Mouse (Mus musculus): Measurements from ENCODE around the gene H2-Ke6. TPM values are rescaled to one million over a fixed set of nuclear protein-coding genes. Genes with fewer than 3 reads are reported as not detected.

H2-Ke6 gene
- polyA plus RNA-seq, 1 experiment from 2014 or later = 48.0 TPM

MicroRNA genes within 50 kb of the gene (microRNA counts, 519-probe panel; counts per million panel counts)
- microRNA mmu-miR-219 = not detected

Small RNA genes lying within 50 kb of the gene (microRNA-seq; reads per million reads assigned to microRNA genes)
- gene Mir219a-1 = 0.71 reads per million
- not detected for gene Mir219c

Other genes with a start within 250 kb of the H2-Ke6 start
- 6.9 and 7.5 TPM in 2 replicates for gene Angptl4, start 246.2 kb downstream of the H2-Ke6 start, polyA plus RNA-seq (2016; fragmentation: Nextera tagmentation; extraction: Ambion mirVana)
- gene Kank3, start 217.5 kb downstream of the H2-Ke6 start, polyA plus RNA-seq (2016; fragmentation: Nextera tagmentation; extraction: Ambion mirVana) = 39.0 and 43.9 TPM in 2 replicates
- gene Rps28, start 203.5 kb downstream of the H2-Ke6 start, polyA plus RNA-seq (2016; fragmentation: Nextera tagmentation; extraction: Ambion mirVana) = 570 and 574 TPM in 2 replicates
- gene Ndufa7, start 203.5 kb downstream of the H2-Ke6 start, polyA plus RNA-seq (2016; fragmentation: Nextera tagmentation; extraction: Ambion mirVana) = 431 and 466 TPM in 2 replicates
- gene Cd320, start 185.0 kb downstream of the H2-Ke6 start, polyA plus RNA-seq (2016; fragmentation: Nextera tagmentation; extraction: Ambion mirVana) = 41.5 and 43.8 TPM in 2 replicates
- not detected in 2 replicates for gene Gm7029, start 154.2 kb downstream of the H2-Ke6 start, polyA plus RNA-seq (2016; fragmentation: Nextera tagmentation; extraction: Ambion mirVana)
- gene Kifc1, start 137.4 kb downstream of the H2-Ke6 start, polyA plus RNA-seq (2016; fragmentation: Nextera tagmentation; extraction: Ambion mirVana) = 3.5 and 5.5 TPM in 2 replicates
- gene Platr17, start 122.9 kb downstream of the H2-Ke6 start, polyA plus RNA-seq (2016; fragmentation: Nextera tagmentation; extraction: Ambion mirVana) = 0.24 and 0.29 TPM in 2 replicates
- gene Daxx, start 118.6 kb downstream of the H2-Ke6 start, polyA plus RNA-seq (2016; fragmentation: Nextera tagmentation; extraction: Ambion mirVana) = 36.8 and 39.0 TPM in 2 replicates
- gene Tapbp, start 112.2 kb downstream of the H2-Ke6 start, polyA plus RNA-seq (2016; fragmentation: Nextera tagmentation; extraction: Ambion mirVana) = 29.4 and 32.5 TPM in 2 replicates
- gene Zbtb22, start 112.2 kb downstream of the H2-Ke6 start, polyA plus RNA-seq (2016; fragmentation: Nextera tagmentation; extraction: Ambion mirVana) = 17.0 and 17.7 TPM in 2 replicates
- 46.3 and 48.4 TPM in 2 replicates for gene Rgl2, start 98.5 kb downstream of the H2-Ke6 start, polyA plus RNA-seq (2016; fragmentation: Nextera tagmentation; extraction: Ambion mirVana)
- gene Pfdn6, start 87.7 kb downstream of the H2-Ke6 start, polyA plus RNA-seq (2016; fragmentation: Nextera tagmentation; extraction: Ambion mirVana) = 127 and 129 TPM in 2 replicates
- gene Wdr46, start 87.4 kb downstream of the H2-Ke6 start, polyA plus RNA-seq (2016; fragmentation: Nextera tagmentation; extraction: Ambion mirVana) = 25.3 and 26.5 TPM in 2 replicates
- gene B3galt4, start 76.6 kb downstream of the H2-Ke6 start, polyA plus RNA-seq (2016; fragmentation: Nextera tagmentation; extraction: Ambion mirVana) = 7.2 and 7.4 TPM in 2 replicates
- 43.0 and 43.9 TPM in 2 replicates for gene Vps52, start 72.2 kb downstream of the H2-Ke6 start, polyA plus RNA-seq (2016; fragmentation: Nextera tagmentation; extraction: Ambion mirVana)
- 850 and 856 TPM in 2 replicates for gene Rps18, start 72.1 kb downstream of the H2-Ke6 start, polyA plus RNA-seq (2016; fragmentation: Nextera tagmentation; extraction: Ambion mirVana)
- 16.1 and 18.3 TPM in 2 replicates for gene H2-K1, start 27.7 kb downstream of the H2-Ke6 start, polyA plus RNA-seq (2016; fragmentation: Nextera tagmentation; extraction: Ambion mirVana)
- 14.9 and 16.5 TPM in 2 replicates for gene Ring1, start 3.4 kb downstream of the H2-Ke6 start, polyA plus RNA-seq (2016; fragmentation: Nextera tagmentation; extraction: Ambion mirVana)
- 128 and 130 TPM in 2 replicates for gene Slc39a7, start 3.6 kb upstream of the H2-Ke6 start, polyA plus RNA-seq (2016; fragmentation: Nextera tagmentation; extraction: Ambion mirVana)
- 34.7 and 36.9 TPM in 2 replicates for gene Rxrb, start 3.8 kb upstream of the H2-Ke6 start, polyA plus RNA-seq (2016; fragmentation: Nextera tagmentation; extraction: Ambion mirVana)
- 0.48 and 0.83 TPM in 2 replicates for gene Col11a2, start 11.4 kb upstream of the H2-Ke6 start, polyA plus RNA-seq (2016; fragmentation: Nextera tagmentation; extraction: Ambion mirVana)
- gene H2-Oa, start 64.3 kb upstream of the H2-Ke6 start, polyA plus RNA-seq (2016; fragmentation: Nextera tagmentation; extraction: Ambion mirVana) = 0.26 and 0.37 TPM in 2 replicates
- gene H2-DMa, start 91.5 kb upstream of the H2-Ke6 start, polyA plus RNA-seq (2016; fragmentation: Nextera tagmentation; extraction: Ambion mirVana) = 3.9 and 7.8 TPM in 2 replicates
- gene Brd2, start 94.6 kb upstream of the H2-Ke6 start, polyA plus RNA-seq (2016; fragmentation: Nextera tagmentation; extraction: Ambion mirVana) = 89.4 and 90.6 TPM in 2 replicates
- gene H2-DMb2, start 115.2 kb upstream of the H2-Ke6 start, polyA plus RNA-seq (2016; fragmentation: Nextera tagmentation; extraction: Ambion mirVana) = 0.21 TPM in 1 of 2 replicates, not detected in the other
- gene H2-DMb1, start 125.0 kb upstream of the H2-Ke6 start, polyA plus RNA-seq (2016; fragmentation: Nextera tagmentation; extraction: Ambion mirVana) = 0.33 and 0.41 TPM in 2 replicates
- 1.1 TPM in 2 replicates for gene Tap1, start 159.5 kb upstream of the H2-Ke6 start, polyA plus RNA-seq (2016; fragmentation: Nextera tagmentation; extraction: Ambion mirVana)
- gene Psmb9, start 159.7 kb upstream of the H2-Ke6 start, polyA plus RNA-seq (2016; fragmentation: Nextera tagmentation; extraction: Ambion mirVana) = 0.59 and 0.91 TPM in 2 replicates
- 1.9 and 2.0 TPM in 2 replicates for gene Psmb8, start 169.7 kb upstream of the H2-Ke6 start, polyA plus RNA-seq (2016; fragmentation: Nextera tagmentation; extraction: Ambion mirVana)
- gene Tap2, start 175.5 kb upstream of the H2-Ke6 start, polyA plus RNA-seq (2016; fragmentation: Nextera tagmentation; extraction: Ambion mirVana) = 1.3 and 1.7 TPM in 2 replicates
- 0.15 TPM in 1 of 2 replicates, not detected in the other for gene H2-Ob, start 210.8 kb upstream of the H2-Ke6 start, polyA plus RNA-seq (2016; fragmentation: Nextera tagmentation; extraction: Ambion mirVana)
- 11.8 and 15.2 TPM in 2 replicates for gene H2-Ab1, start 229.6 kb upstream of the H2-Ke6 start, polyA plus RNA-seq (2016; fragmentation: Nextera tagmentation; extraction: Ambion mirVana)